Mouse (Mus musculus): Measurements from ENCODE around the gene Ralgps2. TPM values are rescaled to one million over a fixed set of nuclear protein-coding genes. Genes with fewer than 3 reads are reported as not detected.

The Ralgps2 gene
- polyA plus RNA-seq, 1 experiment from 2014 or later: 133 TPM

DNA sequence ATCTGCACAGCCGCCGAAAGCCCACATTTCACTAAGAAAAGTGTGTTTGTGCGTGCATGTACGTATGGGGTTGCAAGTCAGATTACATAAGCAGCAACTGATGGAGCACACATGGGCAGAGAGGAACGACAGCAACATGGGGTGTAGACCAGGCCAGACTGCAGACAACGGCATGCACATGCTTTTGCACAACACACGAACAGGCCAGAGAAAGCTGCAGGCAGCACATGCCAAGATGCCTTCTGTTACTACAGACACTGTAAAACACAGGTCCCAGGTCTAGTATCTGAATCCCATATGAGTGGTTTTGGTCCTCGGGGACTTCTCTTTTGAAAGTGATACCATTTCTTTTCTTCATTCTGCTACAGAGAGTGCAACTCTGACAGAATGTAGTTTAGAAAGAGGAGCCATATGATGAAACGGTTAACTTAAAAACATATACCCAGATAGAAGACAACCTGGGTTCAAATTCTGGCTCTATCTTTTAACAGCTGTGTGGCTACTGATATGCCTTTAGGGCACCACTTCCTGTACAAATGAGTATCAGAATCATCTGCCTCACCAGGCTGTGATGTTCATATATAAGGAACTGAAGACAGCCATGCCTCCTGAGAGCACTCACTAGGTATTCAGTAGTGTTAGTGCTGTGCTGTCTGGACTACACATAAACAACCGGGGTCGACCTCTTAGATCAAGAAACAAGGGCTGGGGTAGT is 97.6 kb downstream of the Ralgps2 start:
- Histone ChIP-seq H3K36me3 (ENCODE audit: poor library complexity, severe bottlenecking) (no peaks in the 10 kb centered on the region), H3K4me1 (peaks cover 25% of the 10 kb centered on the region), H3K27ac (no peak overlapping the region), H3K4me2 (no peak overlapping the region), H3K9ac (no peak overlapping the region), H3K4me3 (no peak overlapping the region), H3K27me3 (no peaks in the 10 kb centered on the region), H3K9me3 (replicated peaks) (no peaks in the 10 kb centered on the region)
- WGBS: 83% methylated on average over 11 of the region's 11 CpGs
- ATAC-seq: no peak

DNA sequence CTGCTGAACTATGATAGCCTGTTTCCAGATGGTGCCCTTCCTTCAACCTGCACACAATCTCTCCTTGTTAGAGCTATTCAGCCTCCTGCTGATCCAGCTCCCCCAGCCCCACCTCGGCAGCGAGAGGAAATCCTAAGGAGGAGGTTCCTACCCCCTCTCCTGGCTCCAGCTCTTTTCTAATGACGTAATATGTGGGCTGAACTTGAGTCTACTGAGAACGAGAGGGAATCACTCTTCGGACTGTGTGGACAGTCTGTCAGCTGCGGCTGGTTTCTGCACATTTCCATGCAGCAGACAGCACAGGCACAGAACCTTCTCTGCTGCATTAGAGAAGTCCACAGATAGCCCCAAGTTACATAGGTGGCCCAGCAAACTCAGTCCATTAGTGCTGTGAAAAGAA is 100.7 kb downstream of the Ralgps2 start:
- Histone ChIP-seq H3K9ac (peak overlapping the region; percentile 30; the same call in 1 of the 2 replicates), H3K27me3 (no peaks in the 10 kb centered on the region), H3K4me2 (peak overlapping the region; percentile 46), H3K27ac (peak overlapping the region; percentile 51), H3K4me1 (peaks cover 25% of the 10 kb centered on the region), H3K36me3 (ENCODE audit: poor library complexity, severe bottlenecking) (no peaks in the 10 kb centered on the region), H3K4me3 (no peak overlapping the region), H3K9me3 (replicated peaks) (no peaks in the 10 kb centered on the region)
- 0% methylated on average over 6 of the region's 6 CpGs for WGBS
- ATAC-seq: peak; percentile 90

DNA sequence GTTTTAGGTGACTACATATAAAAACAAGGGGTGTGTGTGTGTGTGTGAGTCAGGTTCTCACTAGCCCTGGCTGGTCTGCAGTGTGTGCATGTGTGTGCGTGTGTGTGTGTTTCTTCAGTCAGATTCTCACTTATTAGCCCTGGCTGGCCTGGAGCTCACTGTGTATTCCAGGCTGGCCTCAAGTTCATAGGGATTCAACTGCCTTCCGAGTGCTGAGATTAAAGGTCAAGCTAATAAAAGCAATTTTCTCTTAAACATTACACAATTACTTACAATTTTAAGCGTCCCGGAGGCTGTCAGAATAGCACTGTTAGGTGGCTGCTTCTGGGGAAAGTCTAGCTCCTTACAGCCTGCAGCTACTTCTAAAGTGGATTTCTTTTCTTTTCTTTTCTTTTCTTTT is 101.2 kb downstream of the Ralgps2 start, which contains the start of gene Angptl1:
Angptl1 (plus strand) TSS at position 386 of the 400 bp plus-strand sequence.
- H3K4me1 ChIP-seq: peaks cover 22% of the 10 kb centered on the region
- peak within 1 kb of the TSS; percentile 46 for H3K4me2 ChIP-seq
- 10% methylated on average over 4 of the region's 4 CpGs for WGBS
- no peaks in the 10 kb centered on the region for H3K36me3 ChIP-seq (ENCODE audit: poor library complexity, severe bottlenecking)
- no peak within 1 kb of the TSS for H3K4me3 ChIP-seq
- H3K9me3 ChIP-seq (replicated peaks): no peaks in the 10 kb centered on the region
- H3K9ac ChIP-seq: peak within 1 kb of the TSS; percentile 30; the same call in 1 of the 2 replicates
- no peaks in the 10 kb centered on the region for H3K27me3 ChIP-seq
- H3K27ac ChIP-seq: peak within 1 kb of the TSS; percentile 51
- ATAC-seq: peak; percentile 67

DNA sequence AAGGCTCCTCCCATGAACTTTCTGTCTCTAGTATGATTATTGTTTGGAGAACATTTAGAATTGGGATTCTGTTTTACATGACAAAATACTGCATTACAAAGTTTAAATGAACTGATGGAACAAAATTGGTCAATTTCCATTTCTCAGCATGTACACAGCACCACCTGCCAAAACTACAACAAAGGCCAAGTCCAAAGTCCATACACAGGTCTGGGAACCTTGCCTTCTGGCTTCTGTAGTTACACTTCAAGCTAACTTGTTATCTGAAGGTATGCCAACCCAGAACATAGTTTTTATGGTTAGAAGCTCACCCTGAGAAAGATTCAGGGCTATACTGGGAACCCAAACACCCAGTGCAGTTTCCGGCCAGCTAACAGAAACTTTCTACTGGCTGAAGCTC is 120.2 kb downstream of the Ralgps2 start:
- Histone ChIP-seq H3K36me3 (ENCODE audit: poor library complexity, severe bottlenecking) (peaks cover 53% of the 10 kb centered on the region), H3K4me3 (no peak overlapping the region), H3K9ac (no peak overlapping the region), H3K4me1 (no peaks in the 10 kb centered on the region), H3K27me3 (no peaks in the 10 kb centered on the region), H3K27ac (no peak overlapping the region), H3K4me2 (no peak overlapping the region), H3K9me3 (replicated peaks) (no peaks in the 10 kb centered on the region)
- no peak for ATAC-seq
- WGBS: 98% methylated on average over 1 of the region's 1 CpGs

DNA sequence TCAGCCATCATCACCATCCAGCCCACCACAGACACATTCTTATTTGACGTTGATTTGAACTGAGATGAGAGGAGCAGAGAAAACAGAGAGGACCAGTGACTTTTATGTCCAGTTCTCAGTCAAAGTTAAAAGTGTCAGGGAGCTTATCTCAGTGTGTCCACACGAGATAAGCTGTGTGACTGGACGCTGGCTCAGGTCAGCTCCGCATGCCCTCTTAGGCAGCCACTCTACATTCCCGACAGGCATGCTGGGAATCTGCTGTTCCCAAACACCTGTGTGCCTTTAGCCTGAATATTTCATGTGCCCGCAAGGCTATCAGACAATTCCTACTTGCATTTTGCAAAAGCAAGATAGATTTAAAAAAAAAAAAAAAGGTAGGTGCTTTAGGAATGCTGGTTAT is 125.9 kb downstream of the Ralgps2 start:
- no peak overlapping the region for H3K9ac ChIP-seq
- H3K27me3 ChIP-seq: no peaks in the 10 kb centered on the region
- no peak for ATAC-seq
- peaks cover 49% of the 10 kb centered on the region for H3K36me3 ChIP-seq (ENCODE audit: poor library complexity, severe bottlenecking)
- H3K9me3 ChIP-seq (replicated peaks): no peaks in the 10 kb centered on the region
- no peak overlapping the region for H3K4me3 ChIP-seq
- H3K4me2 ChIP-seq: no peak overlapping the region
- peaks cover 5% of the 10 kb centered on the region for H3K4me1 ChIP-seq
- no peak overlapping the region for H3K27ac ChIP-seq
- WGBS: 74% methylated on average over 6 of the region's 6 CpGs

DNA sequence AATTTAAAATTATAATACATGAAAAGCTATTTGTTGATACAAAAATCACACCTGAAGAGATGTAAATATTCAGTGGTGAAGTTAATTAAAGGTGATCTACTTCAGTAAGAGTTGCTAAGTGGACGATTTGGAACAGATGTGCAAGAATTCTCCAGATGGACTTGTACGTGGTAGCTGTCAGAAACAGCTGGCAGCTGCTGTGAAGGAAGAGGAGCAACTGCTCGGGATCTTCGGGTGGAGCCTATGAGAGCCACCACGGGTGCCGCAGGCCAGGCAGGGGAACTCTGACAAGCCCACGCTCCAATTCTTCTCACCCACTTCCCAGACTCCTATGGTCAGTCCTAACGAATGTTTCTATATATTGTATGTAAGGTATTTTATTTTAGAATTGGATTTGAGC is 126.7 kb downstream of the Ralgps2 start:
- Histone ChIP-seq H3K27ac (no peak overlapping the region), H3K4me3 (no peak overlapping the region), H3K9me3 (replicated peaks) (no peaks in the 10 kb centered on the region), H3K4me1 (peaks cover 9% of the 10 kb centered on the region), H3K4me2 (no peak overlapping the region), H3K36me3 (ENCODE audit: poor library complexity, severe bottlenecking) (peaks cover 46% of the 10 kb centered on the region), H3K27me3 (no peaks in the 10 kb centered on the region), H3K9ac (no peak overlapping the region)
- WGBS: 86% methylated on average over 8 of the region's 8 CpGs
- no peak for ATAC-seq

DNA sequence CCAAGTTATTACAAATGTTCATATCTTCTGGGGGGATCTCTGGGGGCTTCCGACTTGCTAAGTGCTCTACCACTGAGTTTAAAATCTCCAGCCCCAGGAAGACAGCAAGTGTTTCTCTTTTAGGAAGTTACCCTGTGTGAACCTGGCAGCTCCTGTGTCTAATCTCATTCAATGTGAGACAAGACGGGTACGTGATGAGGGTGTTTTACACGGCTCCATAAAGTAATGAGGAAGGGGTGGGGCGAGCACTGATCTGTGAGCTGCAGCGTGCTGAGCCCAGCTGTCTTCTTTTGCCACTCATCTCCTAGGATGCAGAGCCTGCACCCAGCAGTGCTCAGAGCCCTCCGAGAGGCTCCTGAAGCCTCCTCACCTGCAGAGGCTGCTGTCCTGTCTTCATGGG is 127.5 kb downstream of the Ralgps2 start:
- H3K4me3 ChIP-seq: no peak overlapping the region
- ATAC-seq: no peak
- 79% methylated on average over 7 of the region's 7 CpGs for WGBS
- H3K4me2 ChIP-seq: no peak overlapping the region
- H3K27me3 ChIP-seq: no peaks in the 10 kb centered on the region
- peaks cover 38% of the 10 kb centered on the region for H3K36me3 ChIP-seq (ENCODE audit: poor library complexity, severe bottlenecking)
- H3K9ac ChIP-seq: no peak overlapping the region
- H3K4me1 ChIP-seq: peaks cover 14% of the 10 kb centered on the region
- no peak overlapping the region for H3K27ac ChIP-seq
- no peaks in the 10 kb centered on the region for H3K9me3 ChIP-seq (replicated peaks)

DNA sequence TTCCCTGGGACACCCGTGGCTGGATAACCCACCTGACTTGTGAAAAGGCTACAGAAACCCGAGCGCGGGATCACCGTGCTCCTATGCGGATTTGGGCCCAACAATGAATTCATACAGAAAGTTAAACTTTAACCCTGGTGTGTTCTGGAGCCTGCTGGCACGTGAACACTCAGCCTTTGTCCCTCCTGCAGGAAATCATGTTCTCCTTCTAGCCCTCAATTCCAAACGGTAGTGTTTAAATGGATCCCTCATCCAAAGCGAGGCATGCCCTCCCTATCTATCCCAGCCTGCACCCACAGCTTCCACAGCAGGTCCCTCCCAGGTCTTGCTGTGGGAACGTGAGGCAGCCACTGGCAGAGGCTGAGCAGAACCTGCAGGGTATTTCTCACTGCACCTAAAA is 131.1 kb downstream of the Ralgps2 start:
- H3K4me2 ChIP-seq: no peak overlapping the region
- WGBS: 69% methylated on average over 10 of the region's 10 CpGs
- H3K9me3 ChIP-seq (replicated peaks): no peaks in the 10 kb centered on the region
- H3K4me1 ChIP-seq: peaks cover 14% of the 10 kb centered on the region
- H3K36me3 ChIP-seq (ENCODE audit: poor library complexity, severe bottlenecking): peaks cover 23% of the 10 kb centered on the region
- no peak overlapping the region for H3K27ac ChIP-seq
- no peak overlapping the region for H3K9ac ChIP-seq
- H3K4me3 ChIP-seq: no peak overlapping the region
- no peak for ATAC-seq
- no peaks in the 10 kb centered on the region for H3K27me3 ChIP-seq

DNA sequence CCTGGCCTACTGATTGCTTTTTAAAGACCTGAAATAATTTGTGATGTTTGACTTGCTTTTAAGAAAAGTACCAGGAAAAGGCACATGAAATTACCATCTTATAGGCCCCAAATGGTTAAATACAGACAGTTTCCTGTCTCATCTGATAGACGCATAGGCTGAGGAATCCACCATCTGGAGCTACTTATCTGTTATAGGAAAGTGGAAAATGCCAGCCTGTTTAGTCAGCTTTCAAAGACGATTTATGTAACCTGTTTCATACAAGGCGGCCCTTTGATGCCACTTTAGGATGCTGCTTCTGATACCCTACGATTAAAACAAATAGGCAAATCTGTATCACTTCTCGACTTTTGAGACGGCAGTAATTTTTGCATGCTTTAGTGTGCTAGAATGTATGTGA is 138.2 kb downstream of the Ralgps2 start:
- H3K27me3 ChIP-seq: no peaks in the 10 kb centered on the region
- H3K4me1 ChIP-seq: no peaks in the 10 kb centered on the region
- H3K9me3 ChIP-seq (replicated peaks): no peaks in the 10 kb centered on the region
- H3K36me3 ChIP-seq (ENCODE audit: poor library complexity, severe bottlenecking): peaks cover 4% of the 10 kb centered on the region; the same call in 1 of the 2 replicates
- ATAC-seq: no peak
- H3K4me2 ChIP-seq: no peak overlapping the region
- H3K9ac ChIP-seq: no peak overlapping the region
- no peak overlapping the region for H3K27ac ChIP-seq
- H3K4me3 ChIP-seq: no peak overlapping the region
- 85% methylated on average over 6 of the region's 6 CpGs for WGBS

DNA sequence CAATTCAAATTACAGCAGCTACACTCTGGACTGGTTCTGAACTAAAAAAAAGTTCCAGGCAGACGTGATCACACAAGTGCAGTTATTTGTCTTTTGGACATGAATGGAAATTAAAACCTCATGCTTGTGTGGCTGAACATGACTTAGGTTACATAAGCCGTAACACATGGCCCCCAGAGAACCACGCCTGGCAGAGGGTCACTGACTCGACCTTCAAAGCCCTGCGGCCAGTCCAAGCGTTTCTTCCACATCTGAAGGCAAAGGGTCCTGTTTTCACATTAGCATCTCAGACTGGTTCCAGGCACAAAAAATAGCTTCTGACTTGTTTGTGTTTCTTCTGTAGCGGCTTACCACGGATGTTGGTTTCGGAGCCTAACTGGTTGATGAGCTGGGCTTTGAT is 143.2 kb downstream of the Ralgps2 start:
- ATAC-seq: no peak
- 89% methylated on average over 9 of the region's 9 CpGs for WGBS
- no peaks in the 10 kb centered on the region for H3K36me3 ChIP-seq (ENCODE audit: poor library complexity, severe bottlenecking)
- H3K4me3 ChIP-seq: no peak overlapping the region
- H3K4me1 ChIP-seq: no peaks in the 10 kb centered on the region
- no peak overlapping the region for H3K27ac ChIP-seq
- H3K4me2 ChIP-seq: no peak overlapping the region
- H3K9me3 ChIP-seq (replicated peaks): no peaks in the 10 kb centered on the region
- H3K9ac ChIP-seq: no peak overlapping the region
- H3K27me3 ChIP-seq: no peaks in the 10 kb centered on the region

DNA sequence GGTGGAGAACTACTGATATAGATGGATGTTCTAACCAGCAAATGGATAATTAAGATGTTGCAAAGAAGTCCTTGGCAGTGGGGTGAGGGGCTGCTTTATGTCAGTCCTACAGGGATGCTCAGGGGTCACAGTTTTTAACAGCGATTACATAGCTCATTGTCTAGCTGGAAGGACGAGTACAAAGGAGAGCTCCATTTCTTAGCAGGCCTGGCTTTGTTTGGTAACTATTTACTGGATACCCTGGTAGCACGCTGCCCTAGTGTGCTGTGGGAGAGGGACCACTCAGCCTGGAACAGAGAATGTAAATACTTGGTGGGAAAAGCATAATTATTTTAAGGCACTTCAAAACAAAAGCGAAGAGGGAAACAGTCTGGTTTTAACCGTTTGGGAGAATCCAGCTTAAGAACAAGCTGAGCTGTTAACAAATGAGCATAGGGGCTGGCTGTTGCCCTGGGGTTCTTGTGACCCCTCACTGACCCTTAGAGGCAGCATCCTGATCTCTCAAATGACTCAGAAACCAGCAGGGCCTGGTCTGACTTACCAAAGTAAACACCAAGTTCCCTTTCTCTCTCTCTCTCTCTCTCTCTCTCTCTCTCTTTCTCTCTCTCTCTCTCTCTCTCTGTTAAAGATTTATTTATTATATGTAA is 149.5 kb downstream of the Ralgps2 start:
- H3K27ac ChIP-seq: no peak overlapping the region
- no peaks in the 10 kb centered on the region; the same call in 1 of the 2 replicates for H3K27me3 ChIP-seq
- no peak overlapping the region for H3K4me2 ChIP-seq
- ATAC-seq: peak; percentile 38; the same call in 1 of the 2 replicates
- WGBS: 11% methylated on average over 5 of the region's 5 CpGs
- no peak overlapping the region for H3K9ac ChIP-seq
- no peak overlapping the region for H3K4me3 ChIP-seq
- H3K9me3 ChIP-seq (replicated peaks): no peaks in the 10 kb centered on the region
- peaks cover 14% of the 10 kb centered on the region for H3K4me1 ChIP-seq
- no peaks in the 10 kb centered on the region for H3K36me3 ChIP-seq (ENCODE audit: poor library complexity, severe bottlenecking)

DNA sequence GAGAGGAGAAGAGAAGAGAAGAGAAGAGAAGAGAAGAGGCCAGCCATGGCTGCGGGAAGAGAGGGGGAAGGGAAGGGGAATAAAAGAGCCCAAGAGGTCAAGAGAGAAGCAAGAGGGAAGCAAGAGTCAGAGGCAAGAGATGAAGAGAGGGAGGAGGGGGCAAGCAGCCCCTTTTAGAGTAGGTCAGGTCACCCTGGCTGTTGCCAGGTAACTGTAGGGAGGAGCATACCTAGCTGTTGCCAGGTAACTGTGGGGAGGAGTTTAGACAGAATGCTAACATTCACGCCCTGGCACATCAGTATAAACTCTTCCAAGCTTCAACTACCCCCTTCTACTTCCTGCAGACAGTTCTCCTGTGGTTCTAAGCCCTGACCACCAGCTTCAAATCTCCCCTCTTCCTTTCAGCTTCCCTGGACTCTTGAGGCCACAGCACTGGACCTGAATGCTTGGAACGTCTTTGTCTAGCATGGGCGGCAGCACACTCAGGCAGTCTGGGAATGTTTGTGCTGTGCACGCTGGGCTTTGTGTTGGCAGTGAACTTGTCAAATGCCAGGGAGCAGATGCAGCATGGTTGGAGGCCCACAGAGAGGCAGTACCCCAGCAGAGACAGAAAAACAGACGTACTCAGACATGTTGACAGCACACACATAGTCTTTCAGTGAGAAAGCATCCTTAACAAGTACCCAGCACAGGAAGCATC is 152.1 kb downstream of the Ralgps2 start:
- no peak for ATAC-seq
- Histone ChIP-seq H3K4me2 (no peak overlapping the region), H3K27me3 (no peaks in the 10 kb centered on the region; the same call in 1 of the 2 replicates), H3K4me1 (peaks cover 16% of the 10 kb centered on the region), H3K4me3 (no peak overlapping the region), H3K27ac (no peak overlapping the region), H3K9me3 (replicated peaks) (no peaks in the 10 kb centered on the region), H3K36me3 (ENCODE audit: poor library complexity, severe bottlenecking) (no peaks in the 10 kb centered on the region), H3K9ac (no peak overlapping the region)
- 31% methylated on average over 6 of the region's 6 CpGs for WGBS
